Mouse (Mus musculus) gastrocnemius, postnatal 4 days (tissue): Measurements from ENCODE around the gene Sidt2. TPM values are rescaled to one million over a fixed set of nuclear protein-coding genes. Genes with fewer than 3 reads are reported as not detected.
A peak's percentile ranks its signal among the peaks of the same experiment; 100 is the strongest.

Experiments used
- DNase-seq, 2 experiments: peaks; one replicate each; pipeline ENCODE4 v3.0.0; 2021 to 2022; ENCODE audit warnings: low spot score in 2 of 2, mixed read lengths in 2 of 2
- microRNA-seq: library from miRNA; unstranded; fragments of <30 nt; microRNA quantifications from one replicate; pipeline ENCODE4 v1.2.0, GENCODE M21; 2021
- total RNA-seq, 2 experiments: library from RNA; stranded (reverse); gene quantifications; 2 replicates each; pipeline ENCODE4 v1.2.3; 2021

Sidt2 gene
- total RNA-seq, 2 experiments from 2014 or later, result 61.5 to 65.5 TPM

DNA sequence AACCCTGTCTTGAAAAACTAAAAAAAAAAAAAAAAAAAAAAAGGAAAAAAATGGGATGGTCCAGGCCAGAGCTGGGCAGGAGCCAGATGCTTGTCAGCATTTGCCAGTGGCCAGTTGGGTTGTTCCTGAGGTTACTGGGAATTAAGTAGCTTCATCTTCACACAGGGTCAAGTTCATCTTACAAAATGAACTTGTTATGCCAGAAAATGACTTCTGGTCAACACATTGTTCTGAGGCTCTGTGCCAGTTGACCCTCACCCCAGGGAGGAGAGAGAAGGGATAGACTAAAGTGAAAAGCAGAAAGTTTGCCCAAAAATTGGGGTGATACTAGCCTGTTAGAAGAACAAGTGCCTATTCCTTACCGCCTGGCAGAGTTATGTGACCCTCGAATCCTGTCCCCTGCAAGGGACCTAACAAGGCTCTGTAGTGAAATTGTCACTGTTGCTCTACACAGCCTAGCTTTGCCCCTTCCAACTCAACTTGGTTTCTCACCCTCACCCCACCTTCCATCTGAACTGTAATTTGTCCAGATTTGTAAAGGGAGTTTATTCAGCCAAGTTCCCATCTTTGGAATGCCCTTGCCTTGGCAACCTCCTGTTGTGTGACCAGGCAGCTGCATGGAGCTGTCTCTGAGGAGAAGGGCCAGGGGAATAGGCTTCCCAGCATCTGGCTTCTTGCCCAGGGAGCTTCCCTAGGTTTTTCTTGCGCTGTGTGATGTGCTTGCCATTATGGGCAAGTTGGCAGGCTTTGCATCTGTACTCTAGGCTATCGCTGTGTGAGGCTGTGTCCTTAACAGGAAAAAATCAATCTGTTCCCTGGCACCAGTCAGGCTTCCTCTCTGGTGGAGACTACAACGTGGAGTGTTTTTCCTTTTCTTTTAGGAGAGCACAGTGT is 37.8 kb downstream of the Sidt2 start:
- DNase-seq, result peak in 1 of 2 experiments; percentile 71

GRCm38 (mm10) chr9:45915659-45916058 is 39.4 kb downstream of the Sidt2 start:
- no peak for DNase-seq

DNA sequence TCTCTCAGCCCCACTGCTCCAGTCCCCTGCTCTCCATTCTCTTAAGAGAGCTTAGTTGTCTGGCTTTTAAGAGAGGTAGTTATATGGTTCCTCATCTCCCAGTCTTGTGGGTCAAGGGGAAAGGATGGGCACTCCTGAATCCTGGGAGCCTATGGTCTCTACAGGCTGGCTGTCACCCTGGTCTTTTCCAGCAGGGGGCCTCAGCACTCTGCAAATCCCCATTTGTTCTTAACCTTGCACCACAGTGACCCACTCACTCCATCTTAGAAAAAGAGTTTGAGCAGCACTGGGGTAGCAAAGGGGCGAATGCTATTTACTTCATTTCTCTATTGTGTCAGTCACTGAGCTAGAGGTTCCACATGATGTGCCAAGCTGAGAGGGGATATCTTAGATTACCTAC is 43.4 kb downstream of the Sidt2 start:
- DNase-seq, result peak in 1 of 2 experiments; percentile 59

DNA sequence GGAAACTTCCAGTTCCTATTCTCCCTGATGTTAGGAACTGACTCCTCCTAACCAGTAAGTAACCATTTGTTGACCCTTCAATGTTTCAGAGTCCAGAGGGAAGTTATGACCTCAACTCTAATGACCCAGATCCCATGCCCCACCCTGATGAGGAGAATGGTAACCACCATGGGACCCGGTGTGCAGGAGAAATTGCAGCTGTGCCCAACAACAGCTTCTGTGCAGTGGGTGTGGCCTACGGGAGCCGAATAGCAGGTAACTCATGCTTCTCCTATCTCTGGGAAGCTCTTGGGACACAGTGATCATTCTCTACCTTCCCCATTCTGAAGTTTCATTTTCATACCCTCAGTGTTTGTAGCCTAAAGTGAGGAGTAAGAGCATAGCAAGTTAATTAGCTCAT is 44.1 kb downstream of the Sidt2 start:
- no peak for DNase-seq

- DNase-seq, result no peak
Observed at GRCm38 (mm10) chr9:45907078-45907428, 48.0 kb downstream of the Sidt2 start.

DNA sequence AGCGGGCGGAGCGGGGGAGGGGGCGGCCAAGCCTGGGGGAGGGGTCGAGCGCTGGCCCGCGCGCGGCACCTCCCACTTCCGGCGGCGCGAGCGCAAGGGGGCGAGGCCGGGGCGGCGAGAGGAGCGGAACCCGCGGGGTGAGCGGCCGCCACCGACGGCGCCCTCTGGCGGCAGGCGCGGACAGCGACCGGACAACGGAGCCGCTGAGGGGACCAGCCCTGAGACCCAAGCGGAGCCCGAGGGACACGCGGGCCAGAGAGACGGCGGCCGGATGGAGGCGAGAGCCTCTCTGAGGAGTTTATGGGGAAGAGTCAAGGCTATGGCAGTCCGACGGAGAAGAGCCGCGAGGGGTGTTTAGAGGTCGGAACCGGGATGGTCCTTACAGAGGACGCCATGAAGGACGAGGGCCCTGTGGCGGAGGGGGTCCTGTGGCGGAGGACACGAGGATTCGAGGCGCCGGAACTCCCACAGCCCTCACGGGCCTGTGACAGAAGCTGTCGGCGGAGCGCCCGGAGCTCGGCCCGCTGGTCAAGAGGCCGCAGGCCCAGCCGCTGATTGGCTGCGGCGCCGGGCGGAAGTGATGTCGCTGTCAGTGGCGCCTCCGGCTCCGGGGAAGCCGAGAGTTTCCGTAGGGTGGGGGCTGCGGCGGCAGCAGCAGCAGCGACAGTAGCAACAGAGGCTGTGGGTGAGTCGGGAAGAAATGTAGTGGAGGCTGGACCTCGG is 48.5 kb downstream of the Sidt2 start, which contains the start of the genes Pcsk7 and Rnf214:
Gene Pcsk7, plus strand, starts transcription at position 143 of the 723 bp plus-strand sequence.
Gene Rnf214, minus strand, starts transcription at position 557 of the 723 bp plus-strand sequence.
- peak; percentile 91 to 93 for DNase-seq

DNA sequence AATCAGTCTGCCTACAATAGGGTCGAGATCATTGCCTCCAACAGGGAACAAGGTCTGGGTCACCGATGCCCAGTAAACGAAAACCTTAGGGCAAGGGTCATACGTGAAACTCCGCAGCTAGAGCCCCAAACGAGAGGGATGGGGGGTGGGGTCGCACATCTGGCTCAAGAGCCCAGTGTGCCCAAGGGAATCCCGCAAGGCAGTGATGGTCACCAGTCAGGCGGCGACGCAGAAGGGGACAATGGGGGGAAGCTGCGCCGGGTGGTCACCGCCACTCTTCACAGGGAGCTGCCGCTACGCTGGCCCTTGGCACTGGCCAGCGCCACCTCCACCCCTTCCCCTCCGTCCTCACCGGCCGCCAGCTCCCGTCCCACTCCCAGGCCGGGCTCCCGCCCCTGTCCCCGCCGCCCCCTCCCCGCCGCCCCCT is 49.2 kb downstream of the Sidt2 start:
- DNase-seq, result peak; percentile 28 to 39

DNA sequence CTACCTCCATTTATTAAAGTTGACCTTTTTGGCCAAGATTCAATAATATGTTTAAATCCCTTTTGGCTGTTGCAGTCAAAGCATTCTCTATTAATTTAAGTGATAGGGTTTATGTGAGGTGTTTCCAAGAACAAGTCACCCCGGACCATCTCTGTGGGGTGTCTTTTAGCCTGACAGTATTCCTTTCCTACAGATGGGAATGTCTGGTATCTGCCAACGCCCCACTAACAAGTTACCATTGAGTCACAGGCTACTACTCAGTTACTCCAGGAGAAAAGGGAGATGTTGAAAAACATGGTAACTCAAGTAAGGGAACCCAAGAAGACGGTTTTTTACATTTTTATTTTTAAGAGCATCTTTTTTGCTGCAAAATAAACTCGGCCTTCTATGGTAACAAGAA is 49.9 kb downstream of the Sidt2 start:
- DNase-seq, result no peak

- DNase-seq, result no peak
Observed at GRCm38 (mm10) chr9:45893681-45894080, 61.4 kb downstream of the Sidt2 start.

Small RNA genes within 50 kb of the gene (microRNA-seq; reads per million reads assigned to microRNA genes)
- not detected for gene Mir7087

Other genes starting within 250 kb of the Sidt2 start
- 10 to 100 TPM; 11.9 to 12.5 TPM for gene Cep164, start 126.6 kb downstream of the Sidt2 start, total RNA-seq
- gene Bace1, start 116.7 kb downstream of the Sidt2 start, total RNA-seq, result 10 to 100 TPM; 36.9 to 39.6 TPM
- 10 to 100 TPM; 19.4 to 23.1 TPM for gene Pcsk7, start 48.8 kb downstream of the Sidt2 start, total RNA-seq
- gene Rnf214, start 48.3 kb downstream of the Sidt2 start, total RNA-seq, result 10 to 100 TPM; 39.3 TPM
- 100 to 1,000 TPM in 1 of 2 experiments, 10 to 100 TPM in 1; 79.2 to 103 TPM for gene Tagln, start 19.2 kb downstream of the Sidt2 start, total RNA-seq
- gene Pafah1b2, start 57.4 kb upstream of the Sidt2 start, total RNA-seq, result 100 to 1,000 TPM; 104 to 110 TPM
- 10 to 100 TPM; 62.9 to 70.1 TPM for gene Sik3, start 57.6 kb upstream of the Sidt2 start, total RNA-seq